In the genomic region with DNA sequence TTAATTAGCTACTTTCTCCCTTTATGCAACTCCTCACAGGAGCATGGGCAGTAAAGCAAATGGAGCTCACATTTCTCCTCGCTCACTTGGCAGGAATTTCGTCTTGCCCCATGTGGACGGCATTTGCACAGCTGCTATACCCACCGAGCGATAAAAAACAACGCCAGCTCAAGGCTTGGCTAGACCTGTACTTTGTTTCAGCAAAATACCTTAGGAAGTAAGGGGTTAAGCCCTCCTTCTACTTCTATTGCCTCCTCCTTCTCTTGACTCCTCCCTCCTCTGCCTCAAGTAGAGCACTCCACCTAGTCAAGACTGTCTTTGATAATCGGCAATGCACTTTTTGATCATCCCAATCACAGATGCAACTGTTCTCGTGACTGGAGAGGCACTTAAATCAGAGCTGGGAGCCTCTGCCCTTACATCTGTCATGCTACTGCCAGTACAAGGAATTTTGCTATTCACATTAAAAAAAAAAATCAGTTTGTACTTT, we compare ENCODE assay signal across 12 mouse cellular contexts.
DNase-seq lines count a peak whose midpoint lies in the region; ATAC-seq and TF ChIP-seq lines count a peak whose summit lies in the region.
"Had no signal": no experiment of that assay in that cellular context is flagged by ENCODE, and none has a peak within 500 bp of the region (broad histone marks: within the 10 kb centered on the region; RNA-seq: fewer than 3 reads in every experiment).

No protein-coding gene starts in this region.

- TF ChIP-seq CTCF in gastrocnemius, adult 2 months (IDR thresholded peaks at IDR 0.05): no peak; the same call in 1 of the 2 replicates

- intact Hi-C loops in gastrocnemius, adult 2 months (cut with DNase I): no loop called here
- intact Hi-C loops in gastrocnemius, postnatal 36 days (cut with DNase I): no loop called here

- DNase-seq in gastrocnemius, adult 2 months: peak; percentile 19
- DNase-seq in gastrocnemius, postnatal 36 days: no peak
- DNase-seq in midbrain, embryonic 11.5 days (ENCODE audit: low spot score, missing footprints): no peak
- no peak for DNase-seq in right cerebral cortex, postnatal 14 days
- DNase-seq in layer of hippocampus, postnatal 14 days (ENCODE audit: low spot score in 2 of 2): no peak
- DNase-seq in cerebellum, postnatal 4 days (ENCODE audit: low spot score in 2 of 2): no peak
- DNase-seq: adrenal gland, postnatal 25 days; cerebellum, adult 18-20 months; heart, postnatal 14 days; kidney, adult 2 months had no signal

- H3K27me3 ChIP-seq in midbrain, embryonic 12.5 days: peaks cover 8% of the 10 kb centered on the region
- no peaks in the 10 kb centered on the region for H3K27me3 ChIP-seq in midbrain, embryonic 11.5 days (ENCODE audit: control insufficient read depth, insufficient read depth, low read length)
- no peaks in the 10 kb centered on the region for H3K27me3 ChIP-seq in hindbrain, embryonic 15.5 days

- H3K4me2 ChIP-seq in midbrain, embryonic 12.5 days (replicated peaks): no peak overlapping the region
- H3K4me2 ChIP-seq in midbrain, embryonic 11.5 days: no peak overlapping the region
- H3K4me2 ChIP-seq in hindbrain, embryonic 15.5 days: no peak overlapping the region

- 66% methylated on average over 8 of the region's 8 CpGs for WGBS in midbrain, embryonic 12.5 days
- 74% methylated on average over 8 of the region's 8 CpGs for WGBS in midbrain, embryonic 11.5 days
- WGBS in hindbrain, embryonic 15.5 days: 48% methylated on average over 8 of the region's 8 CpGs

- H3K4me3 ChIP-seq in gastrocnemius, adult 2 months: no peak overlapping the region
- no peak overlapping the region for H3K4me3 ChIP-seq in midbrain, embryonic 12.5 days
- H3K4me3 ChIP-seq in midbrain, embryonic 11.5 days (ENCODE audit: low read depth, low read length): no peak overlapping the region
- H3K4me3 ChIP-seq in hindbrain, embryonic 15.5 days: no peak overlapping the region

- H3K36me3 ChIP-seq in midbrain, embryonic 12.5 days: no peaks in the 10 kb centered on the region
- no peaks in the 10 kb centered on the region for H3K36me3 ChIP-seq in midbrain, embryonic 11.5 days (ENCODE audit: control insufficient read depth, insufficient read depth, low read length)
- no peaks in the 10 kb centered on the region for H3K36me3 ChIP-seq in hindbrain, embryonic 15.5 days

- H3K27ac ChIP-seq in gastrocnemius, adult 2 months: no peak overlapping the region
- H3K27ac ChIP-seq in midbrain, embryonic 12.5 days (replicated peaks): 0 out of 2 replicates have a peak overlapping the region, but pooled peaks have one; percentile 5
- H3K27ac ChIP-seq in midbrain, embryonic 11.5 days (ENCODE audit: low read depth, low read length): no peak overlapping the region
- 0 out of 2 replicates have a peak overlapping the region, but pooled peaks have one; percentile 20 for H3K27ac ChIP-seq in hindbrain, embryonic 15.5 days (replicated peaks)

- H3K9ac ChIP-seq in midbrain, embryonic 12.5 days (replicated peaks): no peak overlapping the region
- H3K9ac ChIP-seq in midbrain, embryonic 11.5 days (ENCODE audit: low read length): no peak overlapping the region
- no peak overlapping the region for H3K9ac ChIP-seq in hindbrain, embryonic 15.5 days

- ATAC-seq in midbrain, embryonic 12.5 days (ENCODE audit: low FRiP score, low read depth): peak; percentile 42; the same call in 1 of the 2 replicates
- no peak for ATAC-seq in midbrain, embryonic 11.5 days (ENCODE audit: low FRiP score)
- peak; percentile 29; the same call in 1 of the 2 replicates for ATAC-seq in hindbrain, embryonic 15.5 days (ENCODE audit: low FRiP score, low read depth)

- no peaks in the 10 kb centered on the region for H3K9me3 ChIP-seq in midbrain, embryonic 12.5 days
- H3K9me3 ChIP-seq in midbrain, embryonic 11.5 days (ENCODE audit: control insufficient read depth, low read length): no peaks in the 10 kb centered on the region
- no peaks in the 10 kb centered on the region for H3K9me3 ChIP-seq in hindbrain, embryonic 15.5 days

- H3K4me1 ChIP-seq in midbrain, embryonic 12.5 days: peaks cover 42% of the 10 kb centered on the region
- H3K4me1 ChIP-seq in midbrain, embryonic 11.5 days (ENCODE audit: control insufficient read depth, insufficient read depth, low read length): peaks cover 7% of the 10 kb centered on the region
- peaks cover 42% of the 10 kb centered on the region for H3K4me1 ChIP-seq in hindbrain, embryonic 15.5 days (replicated peaks)

Comparison
In these comparisons a context has a peak if more than half of its experiments do, and no peak if none do; other contexts are left out.
1. H3K27ac ChIP-seq: peak in midbrain, embryonic 12.5 days (single experiment) and hindbrain, embryonic 15.5 days (single experiment); none in gastrocnemius, adult 2 months (single experiment) and midbrain, embryonic 11.5 days (single experiment).